Mouse (Mus musculus): ENCODE measurements around the gene Pde4d. TPM values are rescaled to one million over a fixed set of nuclear protein-coding genes. Genes with fewer than 3 reads are reported as not detected.

The Pde4d gene
- total and polyA plus RNA-seq, 3 experiments = 18.5 to 18.8 TPM; not detected in 1

DNA sequence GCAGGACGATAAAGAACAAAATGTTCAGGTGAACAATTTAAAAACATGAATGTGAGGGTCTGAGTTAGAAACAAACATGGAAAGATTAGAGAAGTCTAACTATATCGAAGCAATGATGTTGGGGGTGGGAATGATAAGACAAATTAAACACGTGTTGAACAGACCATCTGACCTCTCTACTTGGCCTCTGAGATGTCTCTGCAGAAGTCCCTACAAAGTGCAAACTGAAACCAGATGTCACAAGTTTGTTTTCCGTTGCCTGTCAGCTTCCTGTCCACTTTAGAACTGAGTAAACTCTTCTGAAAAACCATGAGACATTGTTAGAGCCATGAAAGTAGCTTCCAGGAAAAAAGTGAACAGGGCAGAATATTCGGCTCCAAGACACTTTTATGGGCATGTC lies 404.3 kb downstream of the Pde4d start:
- H3K27ac ChIP-seq (ENCODE audit: control insufficient read depth, low read depth, low read length) = no peak overlapping the region
- no peak overlapping the region for H3K9ac ChIP-seq (ENCODE audit: control insufficient read depth, low read depth, low read length, poor library complexity, severe bottlenecking)
- H3K79me2 ChIP-seq (ENCODE audit: control insufficient read depth, insufficient read depth, low read length, poor library complexity) = no peaks in the 10 kb centered on the region
- no peak overlapping the region for H3K4me3 ChIP-seq (ENCODE audit: control insufficient read depth in 1 of 2, insufficient read depth in 1 of 2, low read depth in 2 of 2, low read length in 2 of 2)
- DNase-seq (ENCODE audit: low read depth, low spot score) = no peak
- H3K36me3 ChIP-seq (ENCODE audit: control insufficient read depth in 1 of 2, insufficient read depth in 2 of 2, low read length in 2 of 2) = no peaks in the 10 kb centered on the region
- TF ChIP-seq TAL1 (IDR thresholded peaks at IDR 0.05; ENCODE audit: low read length) = no peak
- no peak for TF ChIP-seq POLR2AphosphoS2 (IDR thresholded peaks at IDR 0.05; ENCODE audit: low read length)
- TF ChIP-seq SMC3 (IDR thresholded peaks at IDR 0.05; ENCODE audit: low read depth, low read length) = no peak
- no peak for TF ChIP-seq POLR2A (IDR thresholded peaks at IDR 0.05; ENCODE audit: control insufficient read depth in 1 of 2, insufficient read depth in 1 of 2, low read depth in 1 of 2, low read length in 2 of 2, poor library complexity in 1 of 2)
- TF ChIP-seq MAFK (IDR thresholded peaks at IDR 0.05; ENCODE audit: borderline replicate concordance, low read depth, low read length) = no peak
- TF ChIP-seq POLR2AphosphoS5 (IDR thresholded peaks at IDR 0.05; ENCODE audit: borderline replicate concordance, low read depth, low read length) = no peak
- no peak for TF ChIP-seq CHD2 (IDR thresholded peaks at IDR 0.05; ENCODE audit: low read length)
- TF ChIP-seq MYC (IDR thresholded peaks at IDR 0.05; ENCODE audit: low read depth, low read length) = no peak
- no peak for TF ChIP-seq SIN3A (IDR thresholded peaks at IDR 0.05; ENCODE audit: low read length)
- no peak for TF ChIP-seq ZNF384 (IDR thresholded peaks at IDR 0.05; ENCODE audit: low read depth, low read length)
- TF ChIP-seq CTCF (IDR thresholded peaks at IDR 0.05 in 2 of 3, conservative IDR thresholded peaks at IDR 0.05 in 1 of 3; ENCODE audit: control insufficient read depth in 1 of 3, insufficient read depth in 1 of 3, low read depth in 2 of 3, low read length in 3 of 3, poor library complexity in 1 of 3, severe bottlenecking in 1 of 3) = no peak
- no peak for TF ChIP-seq GABPA (IDR thresholded peaks at IDR 0.05; ENCODE audit: low read depth, low read length)
- TF ChIP-seq UBTF (IDR thresholded peaks at IDR 0.05; ENCODE audit: borderline replicate concordance, insufficient read depth, low read depth, low read length) = no peak
- TF ChIP-seq BHLHE40 (IDR thresholded peaks at IDR 0.05; ENCODE audit: borderline replicate concordance, low read depth, low read length) = no peak
- TF ChIP-seq CHD1 (IDR thresholded peaks at IDR 0.05; ENCODE audit: low read depth, low read length) = no peak
- no peak for TF ChIP-seq MAZ (IDR thresholded peaks at IDR 0.05; ENCODE audit: low read depth, low read length)
- TF ChIP-seq NELFE (IDR thresholded peaks at IDR 0.05; ENCODE audit: low read depth, low read length) = no peak
- no peaks in the 10 kb centered on the region for H3K9me3 ChIP-seq (replicated peaks; ENCODE audit: insufficient read depth, low read length)
- H3K27me3 ChIP-seq (ENCODE audit: control insufficient read depth in 1 of 2, insufficient read depth in 2 of 2, low read length in 2 of 2) = no peaks in the 10 kb centered on the region
- no peaks in the 10 kb centered on the region for H3K4me1 ChIP-seq (ENCODE audit: control insufficient read depth in 1 of 2, insufficient read depth in 2 of 2, low read length in 2 of 2)

DNA sequence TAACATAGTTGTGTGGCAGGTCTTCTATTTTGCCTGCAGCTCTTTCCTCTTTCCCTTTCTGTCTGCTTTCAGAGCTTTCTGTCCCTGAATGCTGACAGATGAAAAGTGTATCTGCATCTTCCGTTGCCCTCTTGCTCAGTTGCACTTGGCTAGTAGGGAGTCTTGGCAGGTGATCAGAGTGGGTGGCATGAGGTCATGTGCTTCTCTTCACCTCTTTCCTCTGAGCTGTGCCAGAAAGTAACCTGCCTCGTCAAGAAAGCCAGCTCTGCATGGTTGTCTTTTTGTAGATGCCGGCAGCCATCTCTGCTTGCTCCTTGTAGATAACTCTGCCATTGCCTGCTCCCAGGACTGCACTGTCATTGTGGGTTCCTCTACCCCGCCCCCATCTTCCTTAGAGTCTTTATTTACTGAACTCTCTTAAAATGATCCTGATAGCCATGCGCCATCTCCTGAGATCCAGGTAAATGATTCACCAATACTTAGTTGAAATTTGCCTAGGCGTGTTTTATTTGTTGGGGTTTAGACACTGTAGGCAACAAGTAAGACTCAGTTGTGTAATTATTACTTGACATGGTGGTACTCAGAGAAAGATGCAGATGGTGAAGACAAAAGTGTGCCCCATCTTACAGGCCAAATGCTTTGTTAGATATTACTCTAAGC lies 407.2 kb downstream of the Pde4d start:
- DNase-seq (ENCODE audit: low read depth, low spot score) = peak; percentile 37

More for the DNA sequence above, 407.2 kb downstream of the Pde4d start:
- H3K36me3 ChIP-seq (ENCODE audit: control insufficient read depth in 1 of 2, insufficient read depth in 2 of 2, low read length in 2 of 2) = no peaks in the 10 kb centered on the region
- no peaks in the 10 kb centered on the region for H3K27me3 ChIP-seq (ENCODE audit: control insufficient read depth in 1 of 2, insufficient read depth in 2 of 2, low read length in 2 of 2)
- peak overlapping the region in 1 of 2 experiments; percentile 26; a peak in 1 of 4 replicates for H3K4me3 ChIP-seq (ENCODE audit: control insufficient read depth in 1 of 2, insufficient read depth in 1 of 2, low read depth in 2 of 2, low read length in 2 of 2)
- H3K79me2 ChIP-seq (ENCODE audit: control insufficient read depth, insufficient read depth, low read length, poor library complexity) = no peaks in the 10 kb centered on the region
- no peak for TF ChIP-seq NRF1 (IDR thresholded peaks at IDR 0.05; ENCODE audit: insufficient read depth, low read depth, low read length, poor library complexity, severe bottlenecking)
- peak; percentile 45; the same call in 1 of the 2 replicates for TF ChIP-seq USF1 (IDR thresholded peaks at IDR 0.05; ENCODE audit: low read depth, low read length)
- no peak overlapping the region for H3K27ac ChIP-seq (ENCODE audit: control insufficient read depth, low read depth, low read length)
- no peaks in the 10 kb centered on the region for H3K4me1 ChIP-seq (ENCODE audit: control insufficient read depth in 1 of 2, insufficient read depth in 2 of 2, low read length in 2 of 2)
- no peak overlapping the region for H3K9ac ChIP-seq (ENCODE audit: control insufficient read depth, low read depth, low read length, poor library complexity, severe bottlenecking)
- no peaks in the 10 kb centered on the region for H3K9me3 ChIP-seq (replicated peaks; ENCODE audit: insufficient read depth, low read length)

Measured in MEL (cell line).